Mouse (Mus musculus): ENCODE data around the gene 4931423N10Rik. TPM values are rescaled to one million over a fixed set of nuclear protein-coding genes. Genes with fewer than 3 reads are reported as not detected.
"Not testable (repeated sequence)": the region's sequence is repeated elsewhere in the genome, so short reads cannot be mapped to it uniquely, and the experiment has no call there.

Gene 4931423N10Rik
- total RNA-seq (2022) = under 1 TPM in 1 of 4 experiments, not detected in 3; 0.20 TPM

GRCm38 (mm10) chr2:23207070-23207526 lies at the start of gene 4931423N10Rik:
4931423N10Rik (plus strand) TSS chr2:23207476.
- no peak for DNase-seq (ENCODE audit: low spot score)

- DNase-seq (ENCODE audit: low spot score) = no peak
These were observed 35.0 kb upstream of the 4931423N10Rik start for GRCm38 (mm10) chr2:23172305-23172704.

GRCm38 (mm10) chr2:23194366-23194765 lies 12.9 kb upstream of the 4931423N10Rik start:
- no peak for DNase-seq (ENCODE audit: low spot score)

GRCm38 (mm10) chr2:23201034-23201433 lies 6.2 kb upstream of the 4931423N10Rik start:
- no peak for DNase-seq (ENCODE audit: low spot score)

GRCm38 (mm10) chr2:23202900-23203670 lies 4.2 kb upstream of the 4931423N10Rik start:
- DNase-seq (ENCODE audit: low spot score) = no peak

GRCm38 (mm10) chr2:23213661-23214060 lies 6.4 kb downstream of the 4931423N10Rik start:
- no peak for DNase-seq (ENCODE audit: low spot score)

- DNase-seq (ENCODE audit: low spot score) = no peak
These were observed 17.9 kb downstream of the 4931423N10Rik start for GRCm38 (mm10) chr2:23225199-23225598.

GRCm38 (mm10) chr2:23228463-23228862 lies 21.2 kb downstream of the 4931423N10Rik start:
- DNase-seq (ENCODE audit: low spot score) = no peak

GRCm38 (mm10) chr2:23234065-23234773 lies 26.9 kb downstream of the 4931423N10Rik start:
- no peak for DNase-seq (ENCODE audit: low spot score)

- not testable (repeated sequence) for DNase-seq (ENCODE audit: low spot score)
These were observed 83.7 kb downstream of the 4931423N10Rik start for GRCm38 (mm10) chr2:23290991-23291390.

GRCm38 (mm10) chr2:23314869-23315268 lies 107.6 kb downstream of the 4931423N10Rik start:
- no peak for DNase-seq (ENCODE audit: low spot score)

Other genes with a start within 250 kb of the 4931423N10Rik start
- 10 to 100 TPM; 21.1 to 21.9 (median 21.5) TPM for gene Abi1, start 167.2 kb upstream of the 4931423N10Rik start, total RNA-seq (2022)
- gene Acbd5, start 139.3 kb upstream of the 4931423N10Rik start, total RNA-seq (2022) = 10 to 100 TPM; 23.9 to 26.8 (median 25.4) TPM
- under 1 TPM; 0.19 to 0.60 (median 0.43) TPM for gene Mastl, start 51.5 kb upstream of the 4931423N10Rik start, total RNA-seq (2022)
- 10 to 100 TPM; 65.9 to 73.4 (median 69.1) TPM for gene Yme1l1, start 51.1 kb upstream of the 4931423N10Rik start, total RNA-seq (2022)
- gene Nxph2, start 113.8 kb downstream of the 4931423N10Rik start, total RNA-seq (2022) = not detected

Measured in heart, adult 8-10 months (tissue).